Mouse (Mus musculus) gastrocnemius, postnatal 36 days (tissue): ENCODE measurements around the gene Ms4a14. TPM values are rescaled to one million over a fixed set of nuclear protein-coding genes. Genes with fewer than 3 reads are reported as not detected.
"Not testable (repeated sequence)": the region's sequence is repeated elsewhere in the genome, so short reads cannot be mapped to it uniquely, and the experiment has no call there.

Source experiments
- DNase-seq, 2 experiments: peaks; one replicate each; pipeline ENCODE4 v3.0.0; 2022
- intact Hi-C: fragments of 180-260 bp; cut with DNase I; formaldehyde crosslinking; loops from one replicate; pipeline ENCODE4 v1.15.1; 2025
- total RNA-seq, 2 experiments: library from RNA; stranded (reverse); gene quantifications; 2 replicates each; pipeline ENCODE4 v1.2.3; 2021

The Ms4a14 gene
- total RNA-seq, 2 experiments from 2014 or later, result 0.05 TPM; not detected in 1

- intact Hi-C loops, result no loop called here
- DNase-seq, result no peak
Observed at GRCm38 (mm10) chr19:11264602-11265185, 49.6 kb downstream of the Ms4a14 start.

- intact Hi-C loops, result no loop called here
Observed at GRCm38 (mm10) chr19:11263549-11263948, 50.7 kb downstream of the Ms4a14 start.

GRCm38 (mm10) chr19:11262932-11263331, 51.3 kb downstream of the Ms4a14 start:
- DNase-seq, intact Hi-C loops: not testable (repeated sequence)

More at GRCm38 (mm10) chr19:11263549-11263948, 50.7 kb downstream of the Ms4a14 start:
- DNase-seq, result no peak

- intact Hi-C loops, result no loop called here
Observed at GRCm38 (mm10) chr19:11261522-11261921, 52.7 kb downstream of the Ms4a14 start.

More at GRCm38 (mm10) chr19:11261522-11261921, 52.7 kb downstream of the Ms4a14 start:
- no peak for DNase-seq

Other genes starting within 250 kb of the Ms4a14 start
- under 1 TPM; 0.48 to 0.54 TPM for gene Ms4a8a, start 233.4 kb downstream of the Ms4a14 start, total RNA-seq
- not detected for gene 1700017D01Rik, start 183.6 kb downstream of the Ms4a14 start, total RNA-seq
- gene 1700025F22Rik, start 149.1 kb downstream of the Ms4a14 start, total RNA-seq, result not detected
- not detected for gene Ms4a13, start 117.7 kb downstream of the Ms4a14 start, total RNA-seq
- not detected for gene Ms4a12, start 82.0 kb downstream of the Ms4a14 start, total RNA-seq
- not detected for gene Ms4a1, start 48.2 kb downstream of the Ms4a14 start, total RNA-seq
- gene Ms4a5, start 30.6 kb downstream of the Ms4a14 start, total RNA-seq, result not detected
- gene Ms4a7, start 21.7 kb upstream of the Ms4a14 start, total RNA-seq, result under 1 TPM; 0.25 to 0.33 TPM
- 1 to 10 TPM; 2.0 to 3.5 TPM for gene Ms4a4a, start 61.1 kb upstream of the Ms4a14 start, total RNA-seq
- gene Ms4a4c, start 90.3 kb upstream of the Ms4a14 start, total RNA-seq, result under 1 TPM in 1 of 2 experiments, not detected in 1; 0.35 TPM
- not detected for gene Ms4a4b, start 129.1 kb upstream of the Ms4a14 start, total RNA-seq
- gene Ms4a6c, start 154.9 kb upstream of the Ms4a14 start, total RNA-seq, result 1 to 10 TPM; 1.3 to 2.3 TPM
- gene Gm8369, start 171.5 kb upstream of the Ms4a14 start, total RNA-seq, result under 1 TPM in 1 of 2 experiments, not detected in 1; 0.39 TPM
- gene Ms4a6b, start 202.1 kb upstream of the Ms4a14 start, total RNA-seq, result 1 to 10 TPM; 1.8 to 2.2 TPM
- gene Ms4a4d, start 222.3 kb upstream of the Ms4a14 start, total RNA-seq, result 1 to 10 TPM; 4.0 to 4.6 TPM